ENCODE assay signal across 20 mouse cellular contexts in the genomic region with DNA sequence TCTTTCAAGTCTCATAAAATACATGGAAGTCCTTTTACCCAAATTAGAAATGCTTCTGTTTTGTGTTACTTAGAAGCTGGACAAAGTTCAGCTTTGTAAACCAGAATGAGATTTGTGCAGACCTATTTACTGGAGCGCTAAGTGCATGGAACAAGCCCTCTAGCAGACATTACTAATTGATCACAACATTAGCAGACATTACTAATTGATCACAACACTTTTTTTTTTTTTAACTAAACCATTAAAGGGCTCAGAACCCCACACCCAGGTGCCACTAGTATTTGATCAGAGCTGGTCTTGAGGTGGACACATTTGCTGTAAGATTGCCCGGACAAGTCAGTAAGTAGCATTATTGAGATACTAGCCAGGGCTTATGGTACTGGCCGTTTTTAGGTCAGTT. TPM values are rescaled to one million over a fixed set of nuclear protein-coding genes. Genes with fewer than 3 reads are reported as not detected.
A peak's percentile ranks its signal among the peaks of the same experiment; 100 is the strongest.
DNase-seq lines count a peak whose midpoint lies in the region; ATAC-seq and TF ChIP-seq lines count a peak whose summit lies in the region.
"Had no signal": no experiment of that assay in that cellular context is flagged by ENCODE, and none has a peak within 500 bp of the region (broad histone marks: within the 10 kb centered on the region; RNA-seq: fewer than 3 reads in every experiment).

No protein-coding gene starts in this region.

- WGBS in thymus, adult 2 months = 67% methylated on average over 3 of the region's 3 CpGs
- 60% methylated on average over 3 of the region's 3 CpGs for WGBS in liver, embryonic 15.5 days (ENCODE audit: insufficient replicate concordance)
- WGBS in stomach, postnatal 0 days = 57% methylated on average over 3 of the region's 3 CpGs
- 73% methylated on average over 3 of the region's 3 CpGs for WGBS in cerebellum, adult 2 months
- WGBS in forebrain, postnatal 0 days = 75% methylated on average over 3 of the region's 3 CpGs

- H3K9me3 ChIP-seq in liver, embryonic 15.5 days (replicated peaks) = no peaks in the 10 kb centered on the region
- no peaks in the 10 kb centered on the region for H3K9me3 ChIP-seq in stomach, postnatal 0 days (ENCODE audit: control insufficient read depth, low read length)
- H3K9me3 ChIP-seq in forebrain, postnatal 0 days (ENCODE audit: low read length) = no peaks in the 10 kb centered on the region
- H3K9me3 ChIP-seq: forebrain, embryonic 10.5 days; limb, embryonic 10.5 days had no signal

- no peaks in the 10 kb centered on the region for H3K27me3 ChIP-seq in thymus, adult 2 months (ENCODE audit: control insufficient read depth, insufficient read depth, low read length)
- H3K27me3 ChIP-seq in liver, embryonic 15.5 days = no peaks in the 10 kb centered on the region
- H3K27me3 ChIP-seq in stomach, postnatal 0 days (ENCODE audit: control insufficient read depth, insufficient read depth, low read length) = no peaks in the 10 kb centered on the region
- no peaks in the 10 kb centered on the region for H3K27me3 ChIP-seq in cerebellum, adult 2 months (ENCODE audit: control insufficient read depth, insufficient read depth, low read length)
- H3K27me3 ChIP-seq in forebrain, postnatal 0 days (ENCODE audit: insufficient read depth, low read length) = no peaks in the 10 kb centered on the region

- no peak for TF ChIP-seq EP300 in stomach, postnatal 0 days (optimal IDR thresholded peaks at IDR 0.05)

- H3K9ac ChIP-seq in liver, embryonic 15.5 days = no peak overlapping the region
- no peak overlapping the region for H3K9ac ChIP-seq in stomach, postnatal 0 days (ENCODE audit: low read length)
- H3K9ac ChIP-seq in forebrain, postnatal 0 days = no peak overlapping the region

- peak overlapping the region; percentile 97; the same call in 1 of the 2 replicates for H3K27ac ChIP-seq in thymus, adult 2 months (ENCODE audit: control insufficient read depth, insufficient read depth, low read length)
- peak overlapping the region; percentile 89 for H3K27ac ChIP-seq in bone marrow macrophage, adult 2 months (ENCODE audit: insufficient read depth, low read depth, low read length)
- peak overlapping the region; percentile 0; the same call in 1 of the 2 replicates for H3K27ac ChIP-seq in liver, embryonic 15.5 days (replicated peaks)
- peak overlapping the region; percentile 75 for H3K27ac ChIP-seq in stomach, postnatal 0 days (replicated peaks)
- H3K27ac ChIP-seq in cerebellum, adult 2 months (ENCODE audit: insufficient read depth, low read length) = no peak overlapping the region
- H3K27ac ChIP-seq in forebrain, postnatal 0 days (ENCODE audit: low read depth, low read length) = no peak overlapping the region
- H3K27ac ChIP-seq: forebrain, embryonic 10.5 days; hindbrain, postnatal 0 days; limb, embryonic 10.5 days had no signal

- no peak for TF ChIP-seq CTCF in thymus, adult 2 months (IDR thresholded peaks at IDR 0.05; ENCODE audit: borderline replicate concordance, control insufficient read depth, extremely low read depth, insufficient read depth, low read length, poor library complexity)
- no peak for TF ChIP-seq CTCF in bone marrow macrophage, adult 2 months (IDR thresholded peaks at IDR 0.05; ENCODE audit: low read depth, low read length)
- TF ChIP-seq CTCF in stomach, postnatal 0 days (IDR thresholded peaks at IDR 0.05; ENCODE audit: low read depth) = no peak
- TF ChIP-seq CTCF in cerebellum, adult 2 months (IDR thresholded peaks at IDR 0.05; ENCODE audit: borderline replicate concordance, insufficient read depth, low read depth, low read length) = no peak
- TF ChIP-seq CTCF in forebrain, postnatal 0 days (IDR thresholded peaks at IDR 0.05; ENCODE audit: low read depth) = no peak

- H3K36me3 ChIP-seq in thymus, adult 2 months (ENCODE audit: control insufficient read depth, insufficient read depth, low read length) = no peaks in the 10 kb centered on the region
- H3K36me3 ChIP-seq in liver, embryonic 15.5 days (replicated peaks) = no peaks in the 10 kb centered on the region
- no peaks in the 10 kb centered on the region for H3K36me3 ChIP-seq in stomach, postnatal 0 days (ENCODE audit: control insufficient read depth, insufficient read depth, low read length)
- no peaks in the 10 kb centered on the region for H3K36me3 ChIP-seq in forebrain, postnatal 0 days (ENCODE audit: insufficient read depth)
- H3K36me3 ChIP-seq: forebrain, embryonic 10.5 days; limb, embryonic 10.5 days had no signal

- no peak for DNase-seq in thymus, adult 2 months
- DNase-seq in thymus, postnatal 36 days = no peak
- DNase-seq in stomach, postnatal 0 days (ENCODE audit: low spot score) = no peak
- no peak for DNase-seq in cerebellum, adult 2 months
- no peak for DNase-seq in forebrain, postnatal 0 days
- no peak for DNase-seq in lung, postnatal 14 days
- DNase-seq: adrenal gland, adult 2 months; cerebellum, adult 11 months; gastrocnemius, postnatal 10 days; lung, postnatal 10 days; right cerebral cortex, postnatal 14 days had no signal

- ATAC-seq in liver, embryonic 15.5 days (ENCODE audit: insufficient read depth) = no peak
- peak; percentile 42 for ATAC-seq in stomach, postnatal 0 days (ENCODE audit: low FRiP score, low TSS enrichment)
- ATAC-seq in forebrain, postnatal 0 days = no peak
- ATAC-seq: hindbrain, postnatal 0 days had no signal

- H3K4me2 ChIP-seq in liver, embryonic 15.5 days = peak overlapping the region; percentile 37
- H3K4me2 ChIP-seq in stomach, postnatal 0 days (replicated peaks; ENCODE audit: low read depth) = 0 out of 2 replicates have a peak overlapping the region, but pooled peaks have one; percentile 1
- H3K4me2 ChIP-seq in forebrain, postnatal 0 days (ENCODE audit: low read depth) = no peak overlapping the region

- TF ChIP-seq POLR2A in thymus, adult 2 months (IDR thresholded peaks at IDR 0.05; ENCODE audit: control insufficient read depth, extremely low read depth, insufficient read depth, low read length, poor library complexity) = no peak
- TF ChIP-seq POLR2A in bone marrow macrophage, adult 2 months (IDR thresholded peaks at IDR 0.05; ENCODE audit: borderline replicate concordance, low read depth, low read length) = no peak
- TF ChIP-seq POLR2A in cerebellum, adult 2 months (IDR thresholded peaks at IDR 0.05; ENCODE audit: borderline replicate concordance, insufficient read depth, low read length) = no peak

- no peak overlapping the region for H3K4me3 ChIP-seq in thymus, adult 2 months (ENCODE audit: control insufficient read depth, insufficient read depth, low read length)
- H3K4me3 ChIP-seq in bone marrow macrophage, adult 2 months (ENCODE audit: insufficient read depth, low read length) = no peak overlapping the region
- H3K4me3 ChIP-seq in liver, embryonic 15.5 days (replicated peaks) = no peak overlapping the region
- no peak overlapping the region for H3K4me3 ChIP-seq in stomach, postnatal 0 days (ENCODE audit: low read depth, low read length)
- no peak overlapping the region for H3K4me3 ChIP-seq in cerebellum, adult 2 months (replicated peaks; ENCODE audit: insufficient read depth, low read depth, low read length)
- no peak overlapping the region for H3K4me3 ChIP-seq in forebrain, postnatal 0 days (ENCODE audit: low read depth, low read length)
- H3K4me3 ChIP-seq: forebrain, embryonic 10.5 days; limb, embryonic 10.5 days had no signal

- peaks cover 3% of the 10 kb centered on the region for H3K4me1 ChIP-seq in thymus, adult 2 months (replicated peaks; ENCODE audit: control insufficient read depth, insufficient read depth, low read length)
- peaks cover 29% of the 10 kb centered on the region for H3K4me1 ChIP-seq in bone marrow macrophage, adult 2 months (ENCODE audit: control insufficient read depth, insufficient read depth, low read length)
- H3K4me1 ChIP-seq in liver, embryonic 15.5 days (replicated peaks) = peaks cover 9% of the 10 kb centered on the region
- no peaks in the 10 kb centered on the region for H3K4me1 ChIP-seq in stomach, postnatal 0 days (replicated peaks; ENCODE audit: control insufficient read depth, insufficient read depth)
- no peaks in the 10 kb centered on the region for H3K4me1 ChIP-seq in cerebellum, adult 2 months (ENCODE audit: control insufficient read depth, insufficient read depth, low read length)
- H3K4me1 ChIP-seq in forebrain, postnatal 0 days (ENCODE audit: insufficient read depth) = no peaks in the 10 kb centered on the region
- H3K4me1 ChIP-seq: limb, embryonic 10.5 days had no signal

RNA-seq across cellular contexts. Expression of gene Pts, which starts 5.3 kb away (rescaled TPM):
- polyA plus RNA-seq in thymus, adult 2 months (2012; rRNA removed) = 45.0 and 51.0 TPM in 2 replicates
- 52.3 and 63.5 TPM in 2 replicates for polyA plus RNA-seq in bone marrow macrophage, adult 2 months (2012; ENCODE audit: insufficient read depth, insufficient read length, missing spikeins)
- polyA plus RNA-seq in liver, embryonic 15.5 days (2015; fragmentation: Nextera tagmentation; extraction: Ambion mirVana) = 32.6 and 36.1 TPM in 2 replicates
- polyA plus RNA-seq in stomach, postnatal 0 days (2015; fragmentation: Nextera tagmentation; extraction: Ambion mirVana) = 83.8 and 87.0 TPM in 2 replicates
- polyA plus RNA-seq in cerebellum, adult 2 months (2012; rRNA removed) = 51.2 and 57.0 TPM in 2 replicates
- 83.7 and 102 TPM in 2 replicates for total RNA-seq in forebrain, postnatal 0 days (2014; rRNA removed)
- 101 and 112 TPM in 2 replicates for polyA plus RNA-seq in forebrain, postnatal 0 days (2015; fragmentation: Nextera tagmentation; extraction: Ambion mirVana)

RNA-seq across cellular contexts. Expression of gene Il18, which starts 20.8 kb away (rescaled TPM):
- polyA plus RNA-seq in thymus, adult 2 months (2012; rRNA removed) = 3.2 and 5.0 TPM in 2 replicates
- polyA plus RNA-seq in bone marrow macrophage, adult 2 months (2012; ENCODE audit: insufficient read depth, insufficient read length, missing spikeins) = 27.7 and 33.7 TPM in 2 replicates
- 10.1 and 11.1 TPM in 2 replicates for polyA plus RNA-seq in liver, embryonic 15.5 days (2015; fragmentation: Nextera tagmentation; extraction: Ambion mirVana)
- 290 and 317 TPM in 2 replicates for polyA plus RNA-seq in stomach, postnatal 0 days (2015; fragmentation: Nextera tagmentation; extraction: Ambion mirVana)
- 30.5 and 32.9 TPM in 2 replicates for polyA plus RNA-seq in cerebellum, adult 2 months (2012; rRNA removed)
- total RNA-seq in forebrain, postnatal 0 days (2014; rRNA removed) = 17.4 and 22.9 TPM in 2 replicates
- polyA plus RNA-seq in forebrain, postnatal 0 days (2015; fragmentation: Nextera tagmentation; extraction: Ambion mirVana) = 28.3 and 34.3 TPM in 2 replicates

RNA-seq across cellular contexts. Expression of gene Bco2, which starts 21.2 kb away (rescaled TPM):
- 0.23 and 0.38 TPM in 2 replicates for polyA plus RNA-seq in thymus, adult 2 months (2012; rRNA removed)
- polyA plus RNA-seq in bone marrow macrophage, adult 2 months (2012; ENCODE audit: insufficient read depth, insufficient read length, missing spikeins) = 3.4 and 5.0 TPM in 2 replicates
- polyA plus RNA-seq in liver, embryonic 15.5 days (2015; fragmentation: Nextera tagmentation; extraction: Ambion mirVana) = 0.60 and 0.67 TPM in 2 replicates
- polyA plus RNA-seq in stomach, postnatal 0 days (2015; fragmentation: Nextera tagmentation; extraction: Ambion mirVana) = 4.7 and 5.3 TPM in 2 replicates
- 1.1 and 1.4 TPM in 2 replicates for polyA plus RNA-seq in cerebellum, adult 2 months (2012; rRNA removed)
- 0.76 and 0.92 TPM in 2 replicates for total RNA-seq in forebrain, postnatal 0 days (2014; rRNA removed)
- polyA plus RNA-seq in forebrain, postnatal 0 days (2015; fragmentation: Nextera tagmentation; extraction: Ambion mirVana) = 0.65 and 0.80 TPM in 2 replicates

RNA-seq across cellular contexts. Expression of gene Tex12, which starts 27.3 kb away (rescaled TPM):
- polyA plus RNA-seq in thymus, adult 2 months (2012; rRNA removed) = not detected in 2 replicates
- not detected in 2 replicates for polyA plus RNA-seq in bone marrow macrophage, adult 2 months (2012; ENCODE audit: insufficient read depth, insufficient read length, missing spikeins)
- polyA plus RNA-seq in liver, embryonic 15.5 days (2015; fragmentation: Nextera tagmentation; extraction: Ambion mirVana) = not detected in 2 replicates
- not detected in 2 replicates for polyA plus RNA-seq in stomach, postnatal 0 days (2015; fragmentation: Nextera tagmentation; extraction: Ambion mirVana)
- polyA plus RNA-seq in cerebellum, adult 2 months (2012; rRNA removed) = not detected in 2 replicates
- total RNA-seq in forebrain, postnatal 0 days (2014; rRNA removed) = not detected in 2 replicates
- polyA plus RNA-seq in forebrain, postnatal 0 days (2015; fragmentation: Nextera tagmentation; extraction: Ambion mirVana) = 0.17 TPM in 1 of 2 replicates, not detected in the other
- total RNA-seq: adrenal gland, adult 2 months; gastrocnemius, postnatal 10 days; hindbrain, postnatal 0 days; layer of hippocampus, adult 18-20 months; midbrain, postnatal 0 days; neutrophil, adult 5-6 weeks had no signal
- polyA plus RNA-seq: adrenal gland, adult 2 months; forebrain, embryonic 10.5 days; heart, postnatal 0 days; limb, embryonic 10.5 days; midbrain, postnatal 0 days had no signal

RNA-seq across cellular contexts. Expression of gene Plet1, which starts 39.5 kb away (rescaled TPM):
- 7.5 and 8.0 TPM in 2 replicates for polyA plus RNA-seq in thymus, adult 2 months (2012; rRNA removed)
- not detected in 2 replicates for polyA plus RNA-seq in bone marrow macrophage, adult 2 months (2012; ENCODE audit: insufficient read depth, insufficient read length, missing spikeins)
- 0.17 and 0.35 TPM in 2 replicates for polyA plus RNA-seq in liver, embryonic 15.5 days (2015; fragmentation: Nextera tagmentation; extraction: Ambion mirVana)
- 76.4 and 79.7 TPM in 2 replicates for polyA plus RNA-seq in stomach, postnatal 0 days (2015; fragmentation: Nextera tagmentation; extraction: Ambion mirVana)
- 0.11 and 0.23 TPM in 2 replicates for polyA plus RNA-seq in cerebellum, adult 2 months (2012; rRNA removed)
- total RNA-seq in forebrain, postnatal 0 days (2014; rRNA removed) = not detected in 2 replicates
- polyA plus RNA-seq in forebrain, postnatal 0 days (2015; fragmentation: Nextera tagmentation; extraction: Ambion mirVana) = 0.11 and 0.34 TPM in 2 replicates
- total RNA-seq: gastrocnemius, postnatal 10 days had no signal
- polyA plus RNA-seq: adrenal gland, adult 2 months; limb, embryonic 10.5 days had no signal

Comparison
In these comparisons a context has a peak if more than half of its experiments do, and no peak if none do; other contexts are left out.
1. H3K27ac ChIP-seq: peak in thymus, adult 2 months (single experiment), bone marrow macrophage, adult 2 months (single experiment), liver, embryonic 15.5 days (single experiment) and stomach, postnatal 0 days (single experiment); none in cerebellum, adult 2 months (single experiment) and forebrain, postnatal 0 days (single experiment).